Mouse (Mus musculus) layer of hippocampus, postnatal 10 days (tissue): Measurements from ENCODE around the gene Vcl. TPM values are rescaled to one million over a fixed set of nuclear protein-coding genes. Genes with fewer than 3 reads are reported as not detected.

ENCODE experiments used
- DNase-seq, 2 experiments: peaks; one replicate each; pipeline ENCODE4 v3.0.0; 2021; ENCODE audit warnings: low spot score in 2 of 2
- long read RNA-seq: library from polyadenylated mRNA; stranded (forward); transcript quantifications from one replicate; pipeline ENCODE4 v2.0.0, GENCODE M21; 2023
- total RNA-seq, 2 experiments: library from RNA; stranded (reverse); gene quantifications; 2 replicates each; pipeline ENCODE4 v1.2.3; 2021

The Vcl gene
- 10 to 100 TPM; 34.4 to 40.2 TPM for total RNA-seq
- long read RNA-seq, full-length matches to known transcripts, result 3 of 9 reads
- long read RNA-seq, partial matches to known transcripts, result 5 of 9 reads
- long read RNA-seq, other reads (novel, unspliced or antisense), result 1 of 9 reads

- DNase-seq, result peak; percentile 98 to 99
Measured at GRCm38 (mm10) chr14:20928848-20929745, at the start of gene Vcl. Gene Vcl (plus strand): TSS chr14:20929398.

- no peak for DNase-seq
Measured at GRCm38 (mm10) chr14:20884691-20885090, 44.5 kb upstream of the Vcl start.

GRCm38 (mm10) chr14:20885091-20885888 lies 43.9 kb upstream of the Vcl start:
- no peak for DNase-seq

GRCm38 (mm10) chr14:20886266-20886665 lies 42.9 kb upstream of the Vcl start:
- peak; percentile 25 to 43 for DNase-seq

GRCm38 (mm10) chr14:20887541-20888085 lies 41.6 kb upstream of the Vcl start:
- no peak for DNase-seq

- peak in 1 of 2 experiments; percentile 27 for DNase-seq
Measured at GRCm38 (mm10) chr14:20891941-20892402, 37.2 kb upstream of the Vcl start.

- no peak for DNase-seq
Measured at GRCm38 (mm10) chr14:20893815-20894214, 35.4 kb upstream of the Vcl start.

GRCm38 (mm10) chr14:20901267-20901666 lies 27.9 kb upstream of the Vcl start:
- no peak for DNase-seq

- DNase-seq, result no peak
Measured at GRCm38 (mm10) chr14:20903137-20903536, 26.1 kb upstream of the Vcl start.

- no peak for DNase-seq
Measured at GRCm38 (mm10) chr14:20911811-20912210, 17.4 kb upstream of the Vcl start.

- peak; percentile 55 to 70 for DNase-seq
Measured at GRCm38 (mm10) chr14:20914415-20914814, 14.8 kb upstream of the Vcl start.

GRCm38 (mm10) chr14:20916625-20917612 lies 12.3 kb upstream of the Vcl start:
- DNase-seq, result no peak

GRCm38 (mm10) chr14:20924071-20924789 lies 5.0 kb upstream of the Vcl start:
- no peak for DNase-seq

GRCm38 (mm10) chr14:20927470-20928307 lies 1.5 kb upstream of the Vcl start:
- DNase-seq, result no peak

- DNase-seq, result no peak
Measured at GRCm38 (mm10) chr14:20928308-20928685, 901 bp upstream of the Vcl start.

- peak; percentile 19 to 27 for DNase-seq
Measured at GRCm38 (mm10) chr14:20929814-20930434, 726 bp downstream of the Vcl start.

- DNase-seq, result peak in 1 of 2 experiments; percentile 6
Measured at GRCm38 (mm10) chr14:20930481-20931391, 1.5 kb downstream of the Vcl start.
